Comparison of ENCODE assay signal across 9 mouse cellular contexts in the genomic region with DNA sequence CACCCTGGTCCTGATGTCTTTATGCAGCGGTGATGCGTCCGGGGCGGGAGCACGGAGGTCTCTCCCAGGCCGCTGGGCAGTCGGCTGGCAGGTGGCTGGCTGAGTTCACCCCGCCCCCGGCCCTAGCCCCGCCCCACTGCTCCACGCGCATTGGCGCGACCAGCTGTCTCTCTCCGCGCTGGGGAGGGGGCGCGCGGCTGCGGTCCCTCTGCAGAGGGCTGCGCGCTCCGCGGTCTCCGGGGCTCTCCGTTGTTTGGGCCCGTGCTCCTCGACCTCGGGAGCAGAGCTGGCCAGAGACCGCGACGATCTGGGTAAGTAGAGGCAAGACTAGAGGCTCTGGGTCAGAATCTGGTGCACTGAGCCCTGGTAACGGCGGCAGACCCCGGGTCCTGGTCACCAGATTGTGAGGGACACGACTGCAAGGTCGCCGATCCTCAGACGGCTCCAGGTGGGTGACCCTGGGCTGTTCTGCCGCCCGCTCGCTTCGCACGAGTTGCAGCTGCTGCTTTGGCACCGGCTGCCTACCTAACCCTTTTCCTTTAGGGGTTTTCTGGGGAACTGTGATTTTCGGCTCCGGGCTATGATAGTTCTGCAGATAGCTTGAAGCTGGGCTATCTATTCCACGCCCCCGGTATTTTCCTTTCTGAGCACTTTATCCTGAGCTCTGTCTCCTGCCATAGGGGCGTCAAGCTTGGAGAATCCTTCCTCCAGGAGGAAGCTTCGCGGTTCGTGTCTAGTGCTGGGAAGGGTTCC. TPM values are rescaled to one million over a fixed set of nuclear protein-coding genes. Genes with fewer than 3 reads are reported as not detected.
DNase-seq lines count a peak whose midpoint lies in the region; ATAC-seq and TF ChIP-seq lines count a peak whose summit lies in the region.
"Had no signal": no experiment of that assay in that cellular context is flagged by ENCODE, and none has a peak within 500 bp of the region (broad histone marks: within the 10 kb centered on the region; RNA-seq: fewer than 3 reads in every experiment).

Gene Akap5, plus strand, starts transcription at position 213 of the 753 bp plus-strand sequence.

- H3K9me3 ChIP-seq in ES-E14 (ENCODE audit: control insufficient read depth, insufficient read depth, low read depth, low read length), result no peaks in the 10 kb centered on the region
- no peaks in the 10 kb centered on the region for H3K9me3 ChIP-seq in forebrain, embryonic 12.5 days

- peaks cover 0 to 2% of the 10 kb centered on the region in 2 experiments; a peak in 1 of 4 replicates for H3K4me1 ChIP-seq in ES-E14 (ENCODE audit: control insufficient read depth in 2 of 2, insufficient read depth in 2 of 2, low read length in 2 of 2, poor library complexity in 1 of 2)
- H3K4me1 ChIP-seq in bone marrow, adult 2 months (ENCODE audit: control insufficient read depth, insufficient read depth, low read length), result no peaks in the 10 kb centered on the region; the same call in 1 of the 2 replicates
- 0 out of 2 replicates have a peak, but pooled peaks cover 4% of the 10 kb centered on the region for H3K4me1 ChIP-seq in forebrain, embryonic 12.5 days

- H3K36me3 ChIP-seq in ES-E14 (ENCODE audit: control insufficient read depth, insufficient read depth, low read length, poor library complexity, severe bottlenecking), result peaks cover 28% of the 10 kb centered on the region
- peaks cover 15% of the 10 kb centered on the region; the same call in 1 of the 2 replicates for H3K36me3 ChIP-seq in forebrain, embryonic 12.5 days (replicated peaks)

- peak; percentile 99 for ATAC-seq in forebrain, embryonic 12.5 days (ENCODE audit: low FRiP score)
- no peak for ATAC-seq in erythroid progenitor cell, adult 5-6 weeks (replicated peaks; ENCODE audit: low FRiP score, poor library complexity, severe bottlenecking)

- in situ Hi-C loops in ES-E14 (cut with MboI; ENCODE audit: low sequenced_read_pairs in 2 of 2, unreplicated experiment in 2 of 2), result loop anchor here in 1 of 2 experiments (25.0 kb wide), 2 partner anchors 313 to 538 kb away; no protein-coding TSS in a partner anchor

- intact Hi-C loops in heart, postnatal 36 days (cut with DNase I), result loop anchor here (2.0 kb wide), 1 partner anchor 14 kb away; no protein-coding TSS in a partner anchor

- H3K27ac ChIP-seq in ES-E14 (ENCODE audit: insufficient read depth, low read depth, low read length, poor library complexity, severe bottlenecking), result no peak within 1 kb of the TSS
- no peak within 1 kb of the TSS for H3K27ac ChIP-seq in bone marrow, adult 2 months (ENCODE audit: control insufficient read depth, insufficient read depth, low read depth, low read length, poor library complexity)
- H3K27ac ChIP-seq in forebrain, embryonic 12.5 days, result no peak within 1 kb of the TSS
- H3K27ac ChIP-seq: macrophage had no signal

- peak within 1 kb of the TSS; percentile 65 to 86 for H3K4me3 ChIP-seq in ES-E14 (ENCODE audit: insufficient read depth in 1 of 2, low read depth in 1 of 2, low read length in 2 of 2, poor library complexity in 1 of 2, severe bottlenecking in 1 of 2)
- peak within 1 kb of the TSS; percentile 48 for H3K4me3 ChIP-seq in bone marrow, adult 2 months (replicated peaks; ENCODE audit: control insufficient read depth, low read depth, low read length)
- peak within 1 kb of the TSS; percentile 62 for H3K4me3 ChIP-seq in forebrain, embryonic 12.5 days (replicated peaks)

- no peak; the same call in 1 of the 2 replicates for TF ChIP-seq POLR2A in bone marrow, adult 2 months (IDR thresholded peaks at IDR 0.05; ENCODE audit: borderline replicate concordance, control insufficient read depth, low read depth, low read length)

- H3K27me3 ChIP-seq in forebrain, embryonic 12.5 days, result peaks cover 12% of the 10 kb centered on the region; the same call in 1 of the 2 replicates

- 4% methylated on average over 53 of the region's 53 CpGs for WGBS in bone marrow, adult 2 months
- 2% methylated on average over 51 of the region's 53 CpGs for WGBS in forebrain, embryonic 12.5 days

- peak within 1 kb of the TSS; percentile 88 for H3K4me2 ChIP-seq in forebrain, embryonic 12.5 days

- TF ChIP-seq CTCF in bone marrow, adult 2 months (IDR thresholded peaks at IDR 0.05; ENCODE audit: control insufficient read depth, insufficient read depth, low read length), result no peak

- DNase-seq in ES-E14 (ENCODE audit: low read depth, low spot score), result peak; percentile 67
- DNase-seq in heart, postnatal 36 days, result peak; percentile 62
- DNase-seq in left cerebral cortex, adult 8-10 months (ENCODE audit: low spot score in 2 of 2), result peak in 1 of 2 experiments; percentile 61
- DNase-seq in lung, postnatal 4 days, result peak; percentile 65 to 77
- peak; percentile 84 to 85 for DNase-seq in right cerebral cortex, postnatal 10 days (ENCODE audit: low spot score in 2 of 2)

- peak within 1 kb of the TSS; percentile 58 for H3K9ac ChIP-seq in ES-E14 (ENCODE audit: insufficient read depth, low read depth, low read length, poor library complexity, severe bottlenecking)
- H3K9ac ChIP-seq in forebrain, embryonic 12.5 days, result peak within 1 kb of the TSS; percentile 69

TF ChIP-seq in ES-E14, 5 proteins besides CTCF, POLR2A, EP300 and RAD21:
- TF ChIP-seq HCFC1 (IDR thresholded peaks at IDR 0.05; ENCODE audit: borderline replicate concordance, insufficient read depth, low read length) (0 out of 2 replicates have a peak, but pooled peaks have one; percentile 13), MAFK (IDR thresholded peaks at IDR 0.05; ENCODE audit: insufficient read depth, low read depth, low read length) (no peak)

RNA-seq across cellular contexts. Expression of gene Akap5, which starts in this region (rescaled TPM):
- 5.2 and 7.2 TPM in 2 replicates for total RNA-seq in ES-E14 (2012; rRNA removed)
- 1.2 and 4.3 TPM in 2 replicates for polyA plus RNA-seq in bone marrow, adult 2 months (2011; ENCODE audit: insufficient read depth, insufficient read length, low replicate concordance, missing spikeins)
- 5.9 and 6.5 TPM in 2 replicates for polyA plus RNA-seq in forebrain, embryonic 12.5 days (2016; fragmentation: Nextera tagmentation; extraction: Ambion mirVana)
- total RNA-seq in heart, postnatal 36 days (2021), result 1 to 10 TPM; 1.7 to 2.2 TPM
- total RNA-seq in left cerebral cortex, adult 8-10 months (2022), result 10 to 100 TPM; 87.0 to 91.3 (median 88.8) TPM
- total RNA-seq in erythroid progenitor cell, adult 5-6 weeks (2015; ENCODE audit: low replicate concordance), result not detected in 2 replicates
- total RNA-seq in erythroid progenitor cell, adult 5-6 weeks (2017; ENCODE audit: low replicate concordance), result 0.26 TPM in 1 of 2 replicates, not detected in the other

Comparison
In these comparisons a context has a peak if more than half of its experiments do, and no peak if none do; other contexts are left out.
1. RNA of gene Akap5 (total RNA-seq): 87.0 to 91.3 TPM in left cerebral cortex, adult 8-10 months; 5.2 to 7.2 TPM in ES-E14, 1.7 to 2.2 TPM in heart, postnatal 36 days and 0.26 TPM in erythroid progenitor cell, adult 5-6 weeks; every median in the first group is over 10 times any median in the second.
2. Peak in every context shown above with its lines, with median percentiles within 50 percentile points of each other: H3K4me3 ChIP-seq.